Mouse (Mus musculus): ENCODE data around the gene Gata3. TPM values are rescaled to one million over a fixed set of nuclear protein-coding genes. Genes with fewer than 3 reads are reported as not detected.

Gata3 gene
- total RNA-seq, 2 experiments from 2014 or later: 0.08 to 28.5 TPM

DNA sequence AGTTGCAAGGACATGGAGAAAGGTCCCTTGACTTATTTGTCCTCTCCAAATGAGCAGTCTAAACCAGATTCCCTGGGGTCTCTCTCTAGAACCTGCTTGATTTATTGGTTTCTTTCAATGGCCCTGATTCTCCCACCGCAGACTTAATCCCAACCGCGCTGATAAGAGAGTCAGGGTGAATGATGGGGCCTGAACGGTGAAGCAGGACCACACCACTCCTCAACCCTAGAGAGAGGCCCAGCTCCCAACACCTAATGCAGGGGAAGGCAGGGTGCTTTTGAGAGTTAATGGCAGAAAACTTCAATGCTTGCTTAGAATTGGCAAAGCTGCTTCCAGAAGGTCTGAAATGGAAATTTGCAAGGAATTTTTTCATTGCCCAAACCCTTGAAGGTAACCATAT, 14.6 kb downstream of the Gata3 start:
- no peak for ATAC-seq (replicated peaks; ENCODE audit: low FRiP score, poor library complexity, severe bottlenecking)

GRCm38 (mm10) chr2:9874467-9875219, 15.2 kb downstream of the Gata3 start:
- no peak for ATAC-seq (replicated peaks; ENCODE audit: low FRiP score, poor library complexity, severe bottlenecking)

DNA sequence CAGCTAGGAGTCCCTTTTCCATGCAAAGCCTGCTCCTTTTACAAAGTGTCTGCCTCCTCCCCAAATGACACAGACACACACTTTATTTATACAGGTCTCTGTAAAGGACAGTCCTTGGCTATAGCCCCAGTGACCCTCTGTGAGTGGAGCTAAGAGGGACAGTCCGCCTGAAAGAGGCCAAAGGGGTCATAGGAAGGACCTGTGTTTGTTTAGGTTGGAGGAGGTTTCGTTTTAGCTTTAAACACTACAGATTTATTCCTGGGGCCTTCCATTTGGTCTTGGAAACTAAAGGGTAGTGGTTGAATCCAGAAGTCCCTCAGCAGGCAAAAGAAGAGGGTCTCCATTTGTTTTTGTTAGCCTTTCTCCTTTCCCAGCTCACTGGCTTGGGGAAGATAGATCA, 16.1 kb downstream of the Gata3 start:
- ATAC-seq (replicated peaks; ENCODE audit: low FRiP score, poor library complexity, severe bottlenecking): no peak

DNA sequence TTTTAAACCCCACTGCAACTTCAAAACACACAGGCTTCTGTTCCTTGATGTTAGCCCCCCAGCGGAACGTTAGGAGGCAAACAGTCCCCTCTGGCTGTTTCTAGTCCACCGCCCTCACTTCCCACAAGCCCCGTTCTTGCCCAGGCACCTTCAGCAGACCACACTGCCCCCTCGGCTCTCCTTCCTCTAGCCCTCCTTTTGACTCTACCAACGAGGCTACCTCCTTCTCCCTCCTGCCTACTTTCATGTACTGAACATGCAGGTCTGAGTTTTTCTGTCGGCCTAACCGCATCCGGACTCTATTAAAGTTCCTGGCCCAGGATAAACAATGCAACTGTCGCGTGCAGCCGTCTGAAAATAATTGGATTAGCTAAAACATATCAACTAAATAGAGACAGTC, 17.2 kb downstream of the Gata3 start:
- no peak for ATAC-seq (replicated peaks; ENCODE audit: low FRiP score, poor library complexity, severe bottlenecking)

DNA sequence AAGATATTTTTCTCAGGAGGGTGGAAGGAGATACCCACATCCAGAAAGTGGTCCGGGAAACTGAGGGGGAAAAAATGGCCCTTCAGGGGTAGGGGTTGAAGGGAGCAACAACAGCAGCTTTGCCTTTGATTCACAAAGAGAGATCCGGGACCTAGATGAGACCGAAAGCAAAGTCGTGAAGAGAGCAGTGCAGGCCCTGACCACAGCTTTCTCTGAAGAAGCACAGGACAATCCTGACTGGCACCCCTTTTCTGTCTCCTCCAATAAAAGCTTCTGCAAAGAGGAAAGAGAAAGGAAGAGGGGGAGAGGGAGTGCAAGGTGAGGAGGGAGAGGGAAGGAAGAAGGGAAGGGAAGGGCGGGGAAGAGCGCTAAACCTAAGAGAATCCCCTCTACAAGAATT, 18.0 kb downstream of the Gata3 start:
- ATAC-seq (replicated peaks; ENCODE audit: low FRiP score, poor library complexity, severe bottlenecking): no peak

- ATAC-seq (replicated peaks; ENCODE audit: low FRiP score, poor library complexity, severe bottlenecking): no peak
Measured at GRCm38 (mm10) chr2:9871141-9871716, 18.6 kb downstream of the Gata3 start.

- no peak for ATAC-seq (replicated peaks; ENCODE audit: low FRiP score, poor library complexity, severe bottlenecking)
Measured at GRCm38 (mm10) chr2:9867092-9867825, 22.6 kb downstream of the Gata3 start.

GRCm38 (mm10) chr2:9860698-9861097, 29.1 kb downstream of the Gata3 start:
- no peak for ATAC-seq (replicated peaks; ENCODE audit: low FRiP score, poor library complexity, severe bottlenecking)

GRCm38 (mm10) chr2:9855861-9856260, 34.0 kb downstream of the Gata3 start:
- ATAC-seq (replicated peaks; ENCODE audit: low FRiP score, poor library complexity, severe bottlenecking): no peak

DNA sequence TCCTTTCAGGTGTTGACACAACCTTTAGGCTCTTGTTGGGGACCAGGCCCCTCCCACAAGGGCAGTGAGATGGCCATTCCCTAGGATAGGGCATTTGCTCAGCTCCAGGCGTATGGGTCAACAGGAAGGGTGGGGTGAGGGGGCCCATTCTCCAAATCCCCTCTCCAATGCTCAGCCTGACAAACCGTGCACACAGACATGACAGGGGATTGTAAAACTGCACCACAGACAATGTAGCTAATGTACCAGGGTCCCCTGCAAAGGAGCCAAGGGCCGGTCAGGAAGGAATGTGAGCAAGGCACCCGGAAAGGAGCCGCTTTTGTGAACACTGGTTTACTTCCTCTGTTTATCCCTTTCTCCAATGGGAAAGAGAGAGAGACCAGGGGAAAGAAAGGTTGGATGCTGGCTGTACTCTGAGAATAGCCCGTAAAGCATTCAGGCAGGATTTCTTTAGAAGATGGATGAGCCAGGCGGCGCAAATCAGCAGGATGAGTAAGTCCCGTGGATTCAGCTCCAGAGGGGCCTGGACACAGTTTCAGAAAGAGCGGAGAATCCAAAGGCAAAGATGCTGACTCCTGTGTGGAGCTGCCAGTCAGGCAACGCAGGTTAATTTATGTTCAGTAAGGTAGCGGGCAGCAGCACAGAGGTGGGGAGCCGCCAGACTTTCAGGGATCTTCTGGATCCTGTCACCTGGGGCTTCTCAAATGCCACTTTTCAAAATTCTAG, 36.8 kb downstream of the Gata3 start:
- ATAC-seq (replicated peaks; ENCODE audit: low FRiP score, poor library complexity, severe bottlenecking): no peak

DNA sequence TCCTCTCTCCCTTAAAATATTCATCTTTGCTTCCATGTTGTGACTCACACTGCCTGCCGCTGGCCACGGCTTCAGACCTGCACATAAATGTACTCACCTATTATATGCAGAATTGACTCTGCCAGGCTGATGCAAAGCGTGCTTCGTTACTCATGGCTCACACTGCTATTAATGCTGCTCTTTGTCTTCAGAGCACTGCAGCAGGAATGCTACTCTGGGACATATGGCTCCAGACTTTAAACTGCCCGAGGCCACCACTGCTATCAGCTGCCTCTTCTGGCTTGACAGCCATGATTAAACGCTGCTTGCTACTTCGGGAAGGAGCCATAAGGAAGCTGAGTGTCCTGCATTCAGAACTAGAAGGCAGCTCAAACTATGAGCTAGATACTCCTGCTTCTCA, 54.6 kb downstream of the Gata3 start:
- ATAC-seq (replicated peaks; ENCODE audit: low FRiP score, poor library complexity, severe bottlenecking): no peak

DNA sequence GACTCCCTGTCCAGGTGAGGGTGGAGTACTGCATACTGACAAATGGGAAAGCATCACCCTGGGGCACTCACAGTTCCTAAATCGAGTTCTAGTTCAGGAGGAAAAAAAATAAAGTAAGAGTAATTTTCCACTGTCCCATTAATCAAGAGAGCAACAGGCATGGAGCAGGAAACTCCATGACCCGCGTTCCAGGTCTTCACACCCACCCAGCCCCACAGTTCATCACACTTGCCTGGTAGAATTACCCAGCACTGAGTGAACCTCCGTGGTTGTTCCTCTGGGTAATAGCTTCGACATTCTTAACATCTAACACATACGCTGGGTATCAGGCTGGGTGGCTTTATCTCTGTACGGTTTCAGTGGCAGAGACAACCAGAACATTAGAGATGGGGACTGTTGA, 56.1 kb downstream of the Gata3 start:
- no peak for ATAC-seq (replicated peaks; ENCODE audit: low FRiP score, poor library complexity, severe bottlenecking)

GRCm38 (mm10) chr2:9827624-9828023, 62.2 kb downstream of the Gata3 start:
- ATAC-seq (replicated peaks; ENCODE audit: low FRiP score, poor library complexity, severe bottlenecking): no peak

- no peak for ATAC-seq (replicated peaks; ENCODE audit: low FRiP score, poor library complexity, severe bottlenecking)
Measured at GRCm38 (mm10) chr2:9820611-9821010, 69.2 kb downstream of the Gata3 start.

GRCm38 (mm10) chr2:9818177-9818785, 71.6 kb downstream of the Gata3 start:
- no peak for ATAC-seq (replicated peaks; ENCODE audit: low FRiP score, poor library complexity, severe bottlenecking)

Other genes starting within 250 kb of the Gata3 start
- not detected in 2 replicates for gene 4930412O13Rik, start 8.8 kb downstream of the Gata3 start, total RNA-seq (2015; ENCODE audit: low replicate concordance)
- not detected in 2 replicates for gene 4930412O13Rik, start 8.8 kb downstream of the Gata3 start, total RNA-seq (2017; ENCODE audit: low replicate concordance)
- not detected in 2 replicates for gene 9230102O04Rik, start 494 bp downstream of the Gata3 start, total RNA-seq (2015; ENCODE audit: low replicate concordance)
- not detected in 2 replicates for gene 9230102O04Rik, start 494 bp downstream of the Gata3 start, total RNA-seq (2017; ENCODE audit: low replicate concordance)
- 13.4 and 13.7 TPM in 2 replicates for gene Taf3, start 158.6 kb upstream of the Gata3 start, total RNA-seq (2015; ENCODE audit: low replicate concordance)
- 8.9 and 11.0 TPM in 2 replicates for gene Taf3, start 158.6 kb upstream of the Gata3 start, total RNA-seq (2017; ENCODE audit: low replicate concordance)
- gene Atp5c1, start 190.5 kb upstream of the Gata3 start, total RNA-seq (2015; ENCODE audit: low replicate concordance): 184 and 197 TPM in 2 replicates
- 140 and 176 TPM in 2 replicates for gene Atp5c1, start 190.5 kb upstream of the Gata3 start, total RNA-seq (2017; ENCODE audit: low replicate concordance)
- 22.6 and 40.0 TPM in 2 replicates for gene Kin, start 190.6 kb upstream of the Gata3 start, total RNA-seq (2015; ENCODE audit: low replicate concordance)
- 38.4 and 40.3 TPM in 2 replicates for gene Kin, start 190.6 kb upstream of the Gata3 start, total RNA-seq (2017; ENCODE audit: low replicate concordance)
- not detected in 2 replicates for gene Itih2, start 241.4 kb upstream of the Gata3 start, total RNA-seq (2015; ENCODE audit: low replicate concordance)
- gene Itih2, start 241.4 kb upstream of the Gata3 start, total RNA-seq (2017; ENCODE audit: low replicate concordance): not detected in 2 replicates